In the genomic region with DNA sequence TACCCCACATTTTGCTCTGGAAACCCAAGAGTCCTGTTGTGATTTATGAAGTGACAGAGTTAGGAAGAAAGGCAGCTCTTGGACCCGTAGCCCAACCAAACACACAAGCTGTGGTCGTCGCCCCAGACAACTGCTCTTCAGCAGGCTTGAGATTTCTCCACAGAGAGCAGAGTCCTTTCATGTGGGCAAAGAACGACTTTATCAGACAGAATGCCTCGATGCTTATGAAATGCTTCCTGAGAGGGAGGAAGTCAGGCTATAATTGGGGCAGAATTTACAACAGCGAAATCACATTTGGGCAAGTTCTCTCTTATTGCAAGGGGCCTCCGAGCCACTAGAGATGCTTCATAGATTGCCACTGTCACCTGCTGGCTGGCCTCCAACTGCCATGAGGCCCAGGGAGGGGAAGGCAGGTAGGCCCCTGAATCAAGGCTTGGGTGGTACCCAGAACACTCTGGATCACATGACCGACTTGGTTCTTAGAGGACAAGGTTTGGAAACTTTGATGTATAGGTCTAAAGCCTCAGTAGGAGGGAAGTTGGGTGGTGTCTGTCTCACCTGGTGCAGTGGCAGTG, we compare ENCODE assay signal across 20 mouse cellular contexts. TPM values are rescaled to one million over a fixed set of nuclear protein-coding genes. Genes with fewer than 3 reads are reported as not detected.
DNase-seq lines count a peak whose midpoint lies in the region; ATAC-seq lines count a peak whose summit lies in the region.
"Had no signal": no experiment of that assay in that cellular context is flagged by ENCODE, and none has a peak within 500 bp of the region (broad histone marks: within the 10 kb centered on the region; RNA-seq: fewer than 3 reads in every experiment).

No protein-coding gene starts in this region.

- peak; percentile 5 to 20 for DNase-seq in spleen, postnatal 10 days (ENCODE audit: low spot score in 2 of 2)
- DNase-seq in spleen, adult 12 weeks (ENCODE audit: low spot score): no peak
- DNase-seq in spleen, postnatal 36 days (ENCODE audit: low spot score in 2 of 2): peak; percentile 30 to 35
- DNase-seq in thymus, postnatal 4 days: peak; percentile 55
- DNase-seq in layer of hippocampus, postnatal 25 days (ENCODE audit: extremely low spot score in 1 of 2, low spot score in 1 of 2): no peak
- DNase-seq in left cerebral cortex, postnatal 14 days (ENCODE audit: low spot score in 2 of 2): no peak
- DNase-seq: cerebellum, adult 11 months; layer of hippocampus, adult 9-11 months had no signal

- no peak overlapping the region for H3K27ac ChIP-seq in heart, embryonic 11.5 days (ENCODE audit: low read depth, low read length)
- H3K27ac ChIP-seq: forebrain, embryonic 12.5 days; limb, embryonic 15.5 days; neural tube, embryonic 13.5 days had no signal

- no peak overlapping the region for H3K4me2 ChIP-seq in heart, embryonic 11.5 days

- H3K27me3 ChIP-seq in heart, embryonic 11.5 days (ENCODE audit: control insufficient read depth, insufficient read depth, low read length): no peaks in the 10 kb centered on the region; the same call in 1 of the 2 replicates
- H3K27me3 ChIP-seq: limb, embryonic 15.5 days; neural tube, embryonic 13.5 days had no signal

- 73% methylated on average over 8 of the region's 8 CpGs for WGBS in heart, embryonic 11.5 days (ENCODE audit: insufficient replicate concordance)

- no peaks in the 10 kb centered on the region for H3K9me3 ChIP-seq in heart, embryonic 11.5 days (replicated peaks; ENCODE audit: control insufficient read depth, low read length)
- H3K9me3 ChIP-seq: forebrain, embryonic 12.5 days; limb, embryonic 15.5 days; neural tube, embryonic 13.5 days had no signal

- no peaks in the 10 kb centered on the region for H3K36me3 ChIP-seq in heart, embryonic 11.5 days (ENCODE audit: control insufficient read depth, insufficient read depth, low read length)
- H3K36me3 ChIP-seq: forebrain, embryonic 12.5 days; limb, embryonic 15.5 days; neural tube, embryonic 13.5 days had no signal

- no peak overlapping the region for H3K9ac ChIP-seq in heart, embryonic 11.5 days (ENCODE audit: low read depth, low read length)
- H3K9ac ChIP-seq: forebrain, embryonic 12.5 days; limb, embryonic 15.5 days; neural tube, embryonic 13.5 days had no signal

- peaks cover 4% of the 10 kb centered on the region; the same call in 1 of the 2 replicates for H3K4me1 ChIP-seq in heart, embryonic 11.5 days (ENCODE audit: control insufficient read depth, insufficient read depth, low read length)
- H3K4me1 ChIP-seq: neural tube, embryonic 13.5 days had no signal

- intact Hi-C loops in left cerebral cortex, postnatal 14 days (cut with DNase I): loop anchor here (10.0 kb wide), 1 partner anchor 571 kb away; no protein-coding TSS in a partner anchor

- H3K4me3 ChIP-seq in heart, embryonic 11.5 days (ENCODE audit: low read depth, low read length): no peak overlapping the region

- peak; percentile 49 to 70 for ATAC-seq in hematopoietic stem cell, adult 5-6 weeks (replicated peaks in 1 of 2; ENCODE audit: insufficient read depth in 1 of 2, low FRiP score in 2 of 2, low TSS enrichment in 1 of 2, low read depth in 1 of 2, poor library complexity in 2 of 2, severe bottlenecking in 2 of 2)
- no peak for ATAC-seq in heart, embryonic 11.5 days (replicated peaks; ENCODE audit: insufficient number of reproducible peaks, low FRiP score, low TSS enrichment)

RNA-seq across cellular contexts. Expression of a gene that starts 27.1 kb away (rescaled TPM):
- total RNA-seq in hematopoietic stem cell, adult 5-6 weeks (2017): not detected in 2 replicates
- not detected in 2 replicates for polyA plus RNA-seq in heart, embryonic 11.5 days (2014; fragmentation: Nextera tagmentation; extraction: Ambion mirVana)
- total RNA-seq in layer of hippocampus, postnatal 25 days (2021): under 1 TPM in 1 of 2 experiments, not detected in 1; 0.14 TPM
- under 1 TPM in 1 of 2 experiments, not detected in 1; 0.27 TPM for total RNA-seq in left cerebral cortex, postnatal 14 days (2021)
- total RNA-seq: heart, adult 8-10 months; heart, postnatal 25 days; left cerebral cortex, postnatal 10 days had no signal
- polyA plus RNA-seq: embryonic facial prominence, embryonic 14.5 days; forebrain, embryonic 12.5 days; intestine, embryonic 14.5 days; limb, embryonic 15.5 days; lung, adult 2 months; neural tube, embryonic 13.5 days; small intestine, adult 2 months had no signal

Comparison
In these comparisons a context has a peak if more than half of its experiments do, and no peak if none do; other contexts are left out.
1. DNase-seq: peak in spleen, postnatal 10 days (2 of 2), spleen, postnatal 36 days (2 of 2) and thymus, postnatal 4 days (single experiment); none in spleen, adult 12 weeks (single experiment), layer of hippocampus, postnatal 25 days (0 of 2) and left cerebral cortex, postnatal 14 days (0 of 2).